15 mouse cellular contexts compared by ENCODE assay signal in the genomic region with DNA sequence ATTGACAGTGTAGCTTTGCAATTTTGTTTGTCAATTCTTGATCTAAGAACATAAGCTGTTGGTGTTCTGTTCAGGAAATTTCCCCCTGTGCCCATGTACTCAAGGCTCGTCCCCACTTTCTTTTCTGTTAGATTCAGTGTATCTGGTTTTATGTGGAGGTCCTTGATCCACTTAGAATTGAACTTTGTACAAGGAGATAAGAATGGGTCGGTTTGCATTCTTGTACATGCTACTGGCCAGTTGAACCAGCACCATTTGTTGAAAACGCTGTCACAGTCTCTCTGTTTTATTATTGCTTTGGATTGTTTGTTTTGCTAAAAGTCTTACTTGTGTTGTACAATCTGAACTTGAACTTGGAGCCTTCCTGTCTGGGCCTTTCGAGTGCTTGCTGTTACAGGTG.
"Had no signal": no experiment of that assay in that cellular context is flagged by ENCODE, and none has a peak within 500 bp of the region (broad histone marks: within the 10 kb centered on the region; RNA-seq: fewer than 3 reads in every experiment).

No protein-coding gene starts in this region.

- H3K9ac ChIP-seq: neural tube, embryonic 15.5 days; stomach, embryonic 15.5 days had no signal

- H3K4me1 ChIP-seq: neural tube, embryonic 15.5 days; stomach, embryonic 15.5 days had no signal

- H3K27me3 ChIP-seq: neural tube, embryonic 15.5 days; stomach, embryonic 15.5 days had no signal

- DNase-seq: retina, postnatal 1 day; right cerebral cortex, adult 18-20 months; right cerebral cortex, postnatal 14 days; right cerebral cortex, postnatal 25 days; right cerebral cortex, postnatal 4 days; spleen, adult 18-20 months; thymus, adult 18-20 months; thymus, adult 2 months; thymus, postnatal 14 days; thymus, postnatal 25 days; thymus, postnatal 36 days; thymus, postnatal 4 days had no signal

- H3K9me3 ChIP-seq: neural tube, embryonic 15.5 days; stomach, embryonic 15.5 days had no signal

- H3K4me3 ChIP-seq: neural tube, embryonic 15.5 days; stomach, embryonic 15.5 days had no signal

- H3K4me2 ChIP-seq: neural tube, embryonic 15.5 days; stomach, embryonic 15.5 days had no signal

- H3K27ac ChIP-seq: neural tube, embryonic 15.5 days; stomach, embryonic 15.5 days; stomach, postnatal 0 days had no signal
